Mouse (Mus musculus): ENCODE measurements around the gene Rab5c.

The Rab5c gene

GRCm38 (mm10) chr11:100738066-100738604, at the start of gene Rab5c:
Gene Rab5c (minus strand): TSS chr11:100738215.
- peak; percentile 99 for DNase-seq (ENCODE audit: low spot score)

- no peak for DNase-seq (ENCODE audit: low spot score)
Observed at GRCm38 (mm10) chr11:100785774-100786173, 47.8 kb upstream of the Rab5c start.

GRCm38 (mm10) chr11:100784286-100784685, 46.3 kb upstream of the Rab5c start:
- DNase-seq (ENCODE audit: low spot score), result no peak

- DNase-seq (ENCODE audit: low spot score), result no peak
Observed at GRCm38 (mm10) chr11:100782568-100782967, 44.6 kb upstream of the Rab5c start.

- no peak for DNase-seq (ENCODE audit: low spot score)
Observed at GRCm38 (mm10) chr11:100781763-100782475, 43.9 kb upstream of the Rab5c start.

- DNase-seq (ENCODE audit: low spot score), result no peak
Observed at GRCm38 (mm10) chr11:100780247-100780646, 42.2 kb upstream of the Rab5c start.

- DNase-seq (ENCODE audit: low spot score), result no peak
Observed at GRCm38 (mm10) chr11:100778069-100778468, 40.1 kb upstream of the Rab5c start.

- DNase-seq (ENCODE audit: low spot score), result no peak
Observed at GRCm38 (mm10) chr11:100775921-100776320, 37.9 kb upstream of the Rab5c start.

- no peak for DNase-seq (ENCODE audit: low spot score)
Observed at GRCm38 (mm10) chr11:100774261-100774660, 36.2 kb upstream of the Rab5c start.

GRCm38 (mm10) chr11:100770646-100771408, 32.8 kb upstream of the Rab5c start, which contains the start of gene Ghdc:
Gene Ghdc (minus strand): TSS chr11:100770957.
- DNase-seq (ENCODE audit: low spot score), result peak; percentile 62

GRCm38 (mm10) chr11:100769980-100770379, 32.0 kb upstream of the Rab5c start:
- no peak for DNase-seq (ENCODE audit: low spot score)

- no peak for DNase-seq (ENCODE audit: low spot score)
Observed at GRCm38 (mm10) chr11:100767871-100768270, 29.9 kb upstream of the Rab5c start.

GRCm38 (mm10) chr11:100766726-100767125, 28.7 kb upstream of the Rab5c start:
- no peak for DNase-seq (ENCODE audit: low spot score)

- DNase-seq (ENCODE audit: low spot score), result no peak
Observed at GRCm38 (mm10) chr11:100762831-100763230, 24.8 kb upstream of the Rab5c start, which contains the start of gene Hcrt. Gene Hcrt (minus strand): TSS chr11:100762931.

- peak; percentile 95 for DNase-seq (ENCODE audit: low spot score)
Observed at GRCm38 (mm10) chr11:100761547-100762045, 23.6 kb upstream of the Rab5c start.

GRCm38 (mm10) chr11:100759611-100760233, 21.7 kb upstream of the Rab5c start, which contains the start of gene Kcnh4:
Gene Kcnh4 (minus strand): TSS chr11:100759942.
- DNase-seq (ENCODE audit: low spot score), result peak; percentile 69

GRCm38 (mm10) chr11:100758707-100759610, 20.9 kb upstream of the Rab5c start:
- DNase-seq (ENCODE audit: low spot score), result peak; percentile 74

- no peak for DNase-seq (ENCODE audit: low spot score)
Observed at GRCm38 (mm10) chr11:100757566-100757965, 19.6 kb upstream of the Rab5c start.

- DNase-seq (ENCODE audit: low spot score), result no peak
Observed at GRCm38 (mm10) chr11:100756476-100756875, 18.5 kb upstream of the Rab5c start.

GRCm38 (mm10) chr11:100754693-100755057, 16.7 kb upstream of the Rab5c start:
- no peak for DNase-seq (ENCODE audit: low spot score)
